Mouse (Mus musculus): ENCODE data around the gene Fam216b.

- no peak for TF ChIP-seq GATA1 (IDR thresholded peaks at IDR 0.05; ENCODE audit: borderline replicate concordance, low read length)
- TF ChIP-seq FLI1 (IDR thresholded peaks at IDR 0.05; ENCODE audit: low read length), result no peak
Observed at GRCm38 (mm10) chr14:78109419-78109818, 20.6 kb upstream of the Fam216b start.
